22 mouse cellular contexts compared by ENCODE assay signal in the genomic region with DNA sequence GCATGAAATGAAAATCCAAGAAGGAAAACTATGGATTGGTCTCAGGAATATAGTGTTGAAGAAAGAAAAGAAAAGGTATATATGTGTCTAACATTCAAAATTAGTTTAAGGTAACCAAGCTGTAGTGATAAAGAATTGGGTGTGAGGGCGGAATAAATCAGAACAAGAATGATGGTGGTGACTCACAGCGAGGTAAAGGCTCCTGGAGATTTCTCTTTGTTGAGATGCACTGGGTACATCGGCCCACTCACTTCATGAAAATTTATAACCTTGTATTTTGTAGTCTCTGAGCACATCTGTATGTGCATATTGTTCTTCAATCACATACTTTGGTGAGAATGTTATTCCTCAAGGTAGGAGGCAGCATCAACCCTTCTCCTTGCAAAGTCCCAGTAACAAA.
DNase-seq lines count a peak whose midpoint lies in the region; ATAC-seq lines count a peak whose summit lies in the region.
"Had no signal": no experiment of that assay in that cellular context is flagged by ENCODE, and none has a peak within 500 bp of the region (broad histone marks: within the 10 kb centered on the region; RNA-seq: fewer than 3 reads in every experiment).

No protein-coding gene starts in this region.

- no peak for DNase-seq in frontal cortex, postnatal 10 days (ENCODE audit: low spot score in 2 of 2)
- DNase-seq in left cerebral cortex, adult 9 months (ENCODE audit: low spot score in 2 of 2) = peak; percentile 6 to 42
- no peak for DNase-seq in left cerebral cortex, postnatal 36 days (ENCODE audit: low spot score in 2 of 2)
- peak; percentile 56 for DNase-seq in brain, adult 2 months (ENCODE audit: low read depth, low spot score)
- no peak for DNase-seq in heart, postnatal 4 days
- DNase-seq: adrenal gland, adult 8-10 months; adrenal gland, postnatal 14 days; adrenal gland, postnatal 36 days; B cell, adult 2 months; cerebellum, adult 11 months; cerebellum, adult 18-20 months; cerebellum, adult 8-10 months; cerebellum, adult 9-11 months; cerebellum, postnatal 14 days; cerebellum, postnatal 36 days; embryo, embryonic 11 days had no signal

- peak; percentile 50 for ATAC-seq in frontal cortex, adult (ENCODE audit: low TSS enrichment)
- ATAC-seq: activated CD4-positive, CD25-positive, alpha-beta regulatory T cell, adult 4 months; CD4-positive, CD25-positive, alpha-beta regulatory T cell, adult 4 months; forebrain, embryonic 14.5 days; forebrain, embryonic 16.5 days; Patski had no signal

- intact Hi-C loops in left cerebral cortex, postnatal 36 days (cut with DNase I) = no loop called here

Comparison
In these comparisons a context has a peak if more than half of its experiments do, and no peak if none do; other contexts are left out.
1. DNase-seq: peak in left cerebral cortex, adult 9 months (2 of 2) and brain, adult 2 months (single experiment); none in frontal cortex, postnatal 10 days (0 of 2), left cerebral cortex, postnatal 36 days (0 of 2) and heart, postnatal 4 days (single experiment).